Mouse (Mus musculus) hindbrain, embryonic 15.5 days (tissue): ENCODE measurements at regions not wholly inside any gene's neighbourhood (a gene's known extent, or its start where the extent isn't known, plus 50 kb on each side); places are given as distances from the start of the nearest gene placed in this dataset.

Experiments
- ATAC-seq: fragments of 200-750 bp; cut with Nextera tagmentation; 2 replicates; pipeline ENCODE4 v1.8.0; 2017; ENCODE audit warnings: low read depth, moderate number of reproducible peaks, moderate TSS enrichment; ENCODE audit not compliant: low FRiP score
- H3K27ac ChIP-seq: fragments of 300-500 bp; sonication (generic); replicated peaks from 2 replicates; pipeline ENCODE4 v1.5.1; 2015; ENCODE audit warnings: mild to moderate bottlenecking, inconsistent platforms
- H3K27me3 ChIP-seq: fragments of 300-500 bp; sonication (generic); 2 replicates; pipeline ENCODE4 v1.6.1; 2015; ENCODE audit warnings: control low read depth, inconsistent platforms
- H3K36me3 ChIP-seq: fragments of 300-500 bp; sonication (generic); 2 replicates; pipeline ENCODE4 v1.6.1; 2015; ENCODE audit warnings: control low read depth, inconsistent platforms
- H3K4me1 ChIP-seq: fragments of 300-500 bp; sonication (generic); replicated peaks from 2 replicates; pipeline ENCODE4 v1.6.1; 2015; ENCODE audit warnings: control low read depth, inconsistent platforms
- H3K4me2 ChIP-seq: fragments of 300-500 bp; sonication (generic); 2 replicates; pipeline ENCODE4 v1.6.1; 2015; ENCODE audit warnings: moderate library complexity, mild to moderate bottlenecking, inconsistent platforms
- H3K4me3 ChIP-seq: fragments of 300-500 bp; sonication (generic); 2 replicates; pipeline ENCODE4 v1.5.1; 2015; ENCODE audit warnings: mild to moderate bottlenecking, inconsistent platforms
- H3K9ac ChIP-seq: fragments of 300-500 bp; sonication (generic); 2 replicates; pipeline ENCODE4 v1.6.1; 2015; ENCODE audit warnings: inconsistent platforms
- H3K9me3 ChIP-seq: fragments of 300-500 bp; sonication (generic); 2 replicates; pipeline ENCODE4 v1.6.1; 2016; ENCODE audit warnings: control low read depth, inconsistent platforms
- WGBS: fragments of 180-500 bp; shearing (Covaris S2); methylation state at CpG from one replicate; pipeline ENCODE4 v1.1.7; 2015; 5-methylcytosine and 5-hydroxymethylcytosine counted together

GRCm38 (mm10) chr11:111895221-111896200 is 829.5 kb downstream of the Kcnj2 start:
- no peak overlapping the region for H3K4me3 ChIP-seq
- 85% methylated on average over 4 of the region's 4 CpGs for whole genome bisulfite sequencing
- H3K4me2 ChIP-seq = no peak overlapping the region
- H3K36me3 ChIP-seq = no peaks in the 10 kb centered on the region
- H3K4me1 ChIP-seq = no peaks in the 10 kb centered on the region; the same call in 1 of the 2 replicates
- H3K27ac ChIP-seq = no peak overlapping the region
- no peak for ATAC-seq
- no peak overlapping the region for H3K9ac ChIP-seq
- no peaks in the 10 kb centered on the region for H3K9me3 ChIP-seq
- 0 out of 2 replicates have a peak, but pooled peaks cover 3% of the 10 kb centered on the region for H3K27me3 ChIP-seq

GRCm38 (mm10) chr11:111897001-111897400 is 831.0 kb downstream of the Kcnj2 start:
- ATAC-seq = no peak
- no peak overlapping the region for H3K27ac ChIP-seq
- no peaks in the 10 kb centered on the region for H3K36me3 ChIP-seq
- no peaks in the 10 kb centered on the region for H3K9me3 ChIP-seq
- no peak overlapping the region for H3K4me2 ChIP-seq
- H3K4me1 ChIP-seq = no peaks in the 10 kb centered on the region; the same call in 1 of the 2 replicates
- H3K27me3 ChIP-seq = 0 out of 2 replicates have a peak, but pooled peaks cover 3% of the 10 kb centered on the region
- no peak overlapping the region for H3K4me3 ChIP-seq
- no peak overlapping the region for H3K9ac ChIP-seq
- WGBS = 90% methylated on average over 6 of the region's 6 CpGs

DNA sequence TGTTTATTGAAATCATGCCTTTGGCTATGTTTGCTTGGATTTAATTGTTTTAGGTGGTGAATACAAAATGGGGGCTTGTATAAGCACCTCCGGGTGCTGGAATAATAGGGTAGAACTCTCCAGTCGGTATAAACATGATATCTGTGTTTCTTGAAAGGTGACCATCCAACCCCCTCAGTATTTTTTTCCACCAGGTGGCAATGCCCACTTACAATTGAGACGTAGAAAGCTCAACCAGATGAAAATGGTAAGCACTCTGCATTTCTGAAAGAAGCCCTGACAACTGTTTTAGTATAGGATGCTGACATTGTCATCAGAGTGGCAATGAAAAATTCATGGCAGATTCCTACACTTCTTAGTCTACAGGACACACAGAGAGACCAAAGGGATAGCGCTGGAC is 838.1 kb downstream of the Kcnj2 start:
- H3K9me3 ChIP-seq = no peaks in the 10 kb centered on the region
- H3K4me3 ChIP-seq = no peak overlapping the region
- no peaks in the 10 kb centered on the region for H3K4me1 ChIP-seq
- ATAC-seq = no peak
- no peak overlapping the region for H3K4me2 ChIP-seq
- 66% methylated on average over 4 of the region's 4 CpGs for WGBS
- no peak overlapping the region for H3K9ac ChIP-seq
- H3K36me3 ChIP-seq = no peaks in the 10 kb centered on the region
- no peak overlapping the region for H3K27ac ChIP-seq
- H3K27me3 ChIP-seq = no peaks in the 10 kb centered on the region

DNA sequence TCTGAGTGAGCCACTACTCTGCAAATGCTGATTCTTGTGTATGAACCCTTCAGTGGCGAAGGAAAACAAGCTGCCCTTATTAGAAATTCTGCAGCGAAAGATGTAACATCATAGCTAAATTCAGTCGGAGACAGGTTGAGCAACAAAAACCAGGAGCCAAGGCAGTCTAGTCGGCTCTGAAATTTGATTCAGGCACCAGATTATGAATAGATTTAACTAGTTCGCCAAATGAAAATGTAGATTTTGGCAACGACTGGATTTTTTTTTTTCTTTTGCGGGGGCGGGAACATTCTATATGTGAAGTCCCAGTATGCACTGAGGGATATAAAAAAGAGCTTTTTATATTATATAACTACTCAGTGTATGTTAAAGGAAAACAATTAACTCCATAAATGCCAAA is 847.9 kb downstream of the Kcnj2 start:
- H3K27ac ChIP-seq = no peak overlapping the region
- no peak overlapping the region for H3K4me2 ChIP-seq
- H3K9me3 ChIP-seq = no peaks in the 10 kb centered on the region
- H3K36me3 ChIP-seq = no peaks in the 10 kb centered on the region
- 89% methylated on average over 8 of the region's 8 CpGs for WGBS
- ATAC-seq = no peak
- H3K4me3 ChIP-seq = no peak overlapping the region
- no peaks in the 10 kb centered on the region for H3K4me1 ChIP-seq
- no peaks in the 10 kb centered on the region for H3K27me3 ChIP-seq
- H3K9ac ChIP-seq = no peak overlapping the region

DNA sequence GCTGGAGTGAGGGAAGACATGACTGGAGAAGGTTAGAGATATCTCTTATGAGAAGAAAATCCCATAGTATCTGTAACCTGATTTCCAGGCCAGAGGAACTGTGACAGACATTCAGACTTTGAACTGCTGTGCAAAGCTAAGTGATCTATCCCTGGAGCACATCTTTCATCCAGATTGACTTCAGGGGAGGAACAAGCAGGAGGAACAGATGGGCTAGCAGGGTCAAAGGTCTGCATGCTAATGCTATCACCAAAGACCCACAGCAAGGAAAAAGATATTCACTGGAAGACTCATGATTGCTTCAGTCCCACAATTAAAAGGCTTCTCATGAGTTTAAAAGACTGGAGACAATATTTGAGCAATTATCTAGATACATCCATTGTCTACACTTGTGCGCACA is 855.7 kb upstream of the Sox9 start:
- H3K4me3 ChIP-seq = no peak overlapping the region
- H3K9ac ChIP-seq = no peak overlapping the region
- no peaks in the 10 kb centered on the region for H3K9me3 ChIP-seq
- H3K27ac ChIP-seq = no peak overlapping the region
- H3K4me2 ChIP-seq = no peak overlapping the region
- H3K4me1 ChIP-seq = 0 out of 2 replicates have a peak, but pooled peaks cover 8% of the 10 kb centered on the region
- WGBS = 95% methylated on average over 1 of the region's 1 CpGs
- H3K27me3 ChIP-seq = no peaks in the 10 kb centered on the region
- H3K36me3 ChIP-seq = no peaks in the 10 kb centered on the region
- no peak for ATAC-seq

GRCm38 (mm10) chr11:111929366-111929765 is 852.7 kb upstream of the Sox9 start:
- Histone ChIP-seq H3K27me3 (no peaks in the 10 kb centered on the region), H3K4me1 (0 out of 2 replicates have a peak, but pooled peaks cover 8% of the 10 kb centered on the region), H3K9me3 (no peaks in the 10 kb centered on the region), H3K4me3 (no peak overlapping the region), H3K36me3 (no peaks in the 10 kb centered on the region), H3K27ac (0 out of 2 replicates have a peak overlapping the region, but pooled peaks have one; percentile 7), H3K4me2 (no peak overlapping the region), H3K9ac (no peak overlapping the region)
- WGBS = 33% methylated on average over 10 of the region's 10 CpGs
- no peak for ATAC-seq

DNA sequence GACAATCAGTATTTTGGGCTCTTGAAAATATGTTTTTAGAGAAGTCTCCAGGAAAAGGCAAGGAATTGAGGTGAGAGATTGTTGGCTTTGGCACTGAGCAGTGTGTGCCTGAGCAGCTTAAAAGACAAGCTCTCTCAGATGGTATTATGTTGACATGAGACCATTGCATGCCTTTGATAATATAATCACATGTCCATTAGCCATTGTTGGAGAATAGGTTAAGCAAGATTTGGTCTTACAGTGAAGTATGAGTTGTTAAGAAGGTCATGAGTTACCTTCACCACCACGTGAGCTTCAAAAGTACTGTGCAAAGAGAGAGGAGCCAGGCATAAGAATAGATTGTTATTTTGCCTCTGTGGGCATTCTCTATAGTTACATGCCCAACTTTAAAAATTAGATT is 850.0 kb upstream of the Sox9 start:
- 92% methylated on average over 1 of the region's 1 CpGs for WGBS
- no peaks in the 10 kb centered on the region for H3K27me3 ChIP-seq
- H3K4me2 ChIP-seq = no peak overlapping the region
- H3K36me3 ChIP-seq = no peaks in the 10 kb centered on the region
- ATAC-seq = no peak
- no peak overlapping the region for H3K9ac ChIP-seq
- H3K4me3 ChIP-seq = no peak overlapping the region
- H3K9me3 ChIP-seq = no peaks in the 10 kb centered on the region
- 0 out of 2 replicates have a peak, but pooled peaks cover 8% of the 10 kb centered on the region for H3K4me1 ChIP-seq
- no peak overlapping the region for H3K27ac ChIP-seq

DNA sequence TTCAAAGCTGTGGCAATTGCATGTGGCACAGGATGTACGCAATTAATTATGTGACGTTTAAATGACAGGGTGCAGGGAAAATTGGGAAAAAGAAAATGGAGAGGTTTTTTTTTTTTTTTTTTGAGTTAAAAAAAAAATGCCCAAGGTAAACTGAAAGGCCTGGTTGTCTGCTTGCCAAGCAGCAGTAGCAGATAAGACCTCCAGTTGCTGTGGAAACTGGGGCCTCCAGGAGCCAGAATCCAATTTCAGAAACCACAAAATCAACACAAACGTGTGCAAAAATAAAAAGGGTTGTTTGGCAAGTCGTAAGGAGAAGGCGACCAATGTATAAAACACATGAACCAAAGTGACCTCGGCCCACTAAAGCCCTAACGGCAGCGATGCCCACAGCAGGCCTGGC is 837.7 kb upstream of the Sox9 start:
- Histone ChIP-seq H3K27ac (no peak overlapping the region), H3K36me3 (no peaks in the 10 kb centered on the region), H3K4me2 (no peak overlapping the region), H3K4me1 (peaks cover 10% of the 10 kb centered on the region; the same call in 1 of the 2 replicates), H3K27me3 (no peaks in the 10 kb centered on the region), H3K4me3 (no peak overlapping the region), H3K9me3 (no peaks in the 10 kb centered on the region), H3K9ac (no peak overlapping the region)
- no peak for ATAC-seq
- WGBS = 64% methylated on average over 8 of the region's 8 CpGs

- Histone ChIP-seq H3K9me3 (no peaks in the 10 kb centered on the region), H3K27me3 (no peaks in the 10 kb centered on the region), H3K4me1 (peaks cover 10% of the 10 kb centered on the region; the same call in 1 of the 2 replicates), H3K9ac (no peak overlapping the region), H3K4me3 (no peak overlapping the region), H3K27ac (no peak overlapping the region), H3K4me2 (no peak overlapping the region), H3K36me3 (no peaks in the 10 kb centered on the region)
- ATAC-seq = no peak
Measured at GRCm38 (mm10) chr11:111945806-111946205, 836.2 kb upstream of the Sox9 start.

DNA sequence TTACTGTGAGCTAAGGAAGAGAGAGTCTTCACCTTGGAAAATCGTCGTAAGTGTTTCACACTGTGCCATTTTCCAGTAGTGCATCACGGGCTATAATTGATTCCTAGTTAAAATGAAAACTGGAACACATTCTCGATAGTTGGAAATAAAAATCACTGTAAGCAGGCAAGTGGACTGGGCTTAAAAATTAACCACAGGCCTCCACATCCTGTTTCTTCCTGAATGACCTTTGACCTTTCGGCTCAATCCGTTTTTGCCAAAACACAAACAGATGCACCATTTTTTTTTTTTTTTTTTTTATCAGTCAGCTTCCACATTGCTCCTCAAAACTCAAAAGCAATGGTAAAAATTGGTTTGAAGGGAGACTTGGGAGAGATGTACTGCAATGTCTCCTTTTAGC is 834.4 kb upstream of the Sox9 start:
- Histone ChIP-seq H3K36me3 (no peaks in the 10 kb centered on the region), H3K4me2 (no peak overlapping the region), H3K9ac (no peak overlapping the region), H3K4me1 (peaks cover 10% of the 10 kb centered on the region; the same call in 1 of the 2 replicates), H3K27ac (no peak overlapping the region), H3K27me3 (no peaks in the 10 kb centered on the region), H3K9me3 (no peaks in the 10 kb centered on the region), H3K4me3 (no peak overlapping the region)
- no peak for ATAC-seq
- WGBS = 90% methylated on average over 6 of the region's 6 CpGs

GRCm38 (mm10) chr11:111953421-111953820 is 828.6 kb upstream of the Sox9 start:
- H3K4me1 ChIP-seq = no peaks in the 10 kb centered on the region
- 82% methylated on average over 5 of the region's 5 CpGs for WGBS
- no peaks in the 10 kb centered on the region for H3K9me3 ChIP-seq
- H3K4me3 ChIP-seq = no peak overlapping the region
- H3K4me2 ChIP-seq = no peak overlapping the region
- H3K27ac ChIP-seq = no peak overlapping the region
- no peak for ATAC-seq
- H3K36me3 ChIP-seq = no peaks in the 10 kb centered on the region
- no peaks in the 10 kb centered on the region for H3K27me3 ChIP-seq
- H3K9ac ChIP-seq = no peak overlapping the region

DNA sequence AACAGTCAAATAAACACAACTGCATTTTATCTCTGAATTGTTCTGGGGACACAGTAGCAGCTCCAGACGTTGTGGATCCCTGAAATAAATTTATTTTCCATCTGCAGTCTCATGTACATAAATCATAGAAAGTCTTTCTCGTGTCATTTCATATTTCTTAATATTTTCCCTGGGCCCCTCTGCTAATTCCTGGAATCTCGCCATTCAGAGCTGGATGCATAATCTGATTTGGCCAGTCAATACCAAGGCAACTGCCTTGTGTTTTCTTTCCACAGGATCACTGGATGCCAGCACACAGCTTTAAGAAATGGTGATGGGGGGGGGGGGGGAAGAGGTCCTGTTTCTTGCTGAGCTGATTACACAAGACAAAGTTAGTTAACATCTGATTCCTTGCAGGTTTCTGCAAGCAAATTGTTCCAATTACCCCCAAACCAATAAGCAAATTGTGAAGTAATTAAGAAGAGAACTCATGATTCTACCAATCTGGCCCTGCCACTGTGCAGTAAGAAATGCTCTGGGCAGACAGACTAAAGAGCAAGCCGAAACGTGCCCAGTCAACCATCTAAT is 824.2 kb upstream of the Sox9 start:
- Histone ChIP-seq H3K9me3 (no peaks in the 10 kb centered on the region), H3K4me1 (peaks cover 6% of the 10 kb centered on the region; the same call in 1 of the 2 replicates), H3K4me2 (no peak overlapping the region), H3K27me3 (no peaks in the 10 kb centered on the region), H3K4me3 (no peak overlapping the region), H3K36me3 (no peaks in the 10 kb centered on the region), H3K9ac (no peak overlapping the region), H3K27ac (no peak overlapping the region)
- ATAC-seq = no peak
- WGBS = 55% methylated on average over 5 of the region's 5 CpGs
